Mouse (Mus musculus) retina, postnatal 1 day (tissue): ENCODE data around the gene Mycbpap.

ENCODE experiments used
- DNase-seq: peaks from one replicate; pipeline ENCODE4 v3.0.0-alpha.2; 2012

Gene Mycbpap

DNA sequence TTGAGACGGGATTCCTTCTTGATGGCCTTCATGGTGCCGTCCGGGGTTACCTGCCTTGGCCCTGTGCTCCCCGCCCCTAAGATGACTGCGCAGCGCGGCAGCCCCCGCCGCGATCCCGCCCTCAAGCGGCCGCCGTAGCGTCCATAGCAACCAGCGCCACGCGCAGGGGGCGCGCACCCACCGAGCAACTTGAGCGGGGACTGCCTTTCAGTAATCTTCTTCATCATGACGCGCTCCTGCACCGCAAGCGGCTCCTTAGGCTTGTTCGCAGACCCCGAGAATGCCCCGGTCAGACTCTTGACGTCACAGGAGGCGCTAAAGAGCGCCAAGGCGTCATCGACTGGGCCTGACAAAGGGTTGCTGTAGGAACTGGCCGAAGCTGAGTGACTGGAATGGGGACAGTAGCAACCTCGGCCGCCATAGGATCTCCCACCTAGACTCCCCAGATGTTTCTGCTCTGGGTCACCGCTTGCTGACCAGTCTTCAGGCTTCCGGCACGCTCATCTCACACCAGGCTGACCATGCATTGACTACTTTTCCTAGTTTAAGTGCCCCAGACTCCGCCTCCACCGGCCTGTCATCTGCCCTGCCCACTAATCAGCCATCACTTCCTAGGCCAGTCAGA, at the start of gene Mycbpap:
Gene Mycbpap, minus strand, starts transcription at position 524 of the 625 bp plus-strand sequence.
- DNase-seq = peak; percentile 88

DNA sequence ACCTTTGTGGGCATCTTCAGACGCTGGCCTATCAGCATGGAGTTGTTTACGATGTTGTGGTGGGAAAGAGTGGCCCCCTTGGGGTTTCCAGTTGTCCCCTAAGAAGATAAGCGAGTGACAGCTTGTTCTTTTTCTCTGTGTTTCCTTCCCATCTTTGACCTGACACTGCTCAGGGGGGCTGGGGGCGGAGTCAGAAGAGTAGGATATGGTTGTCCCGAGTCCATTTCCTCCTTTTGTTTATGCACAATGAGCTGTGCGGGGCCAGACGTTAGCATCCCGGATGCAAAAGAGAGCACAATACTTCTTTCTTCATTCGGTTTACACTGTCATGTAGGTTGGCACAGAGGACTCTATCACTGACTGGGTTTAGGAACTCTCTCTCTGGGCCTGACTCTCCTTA, 49.1 kb upstream of the Mycbpap start:
- DNase-seq = peak; percentile 55

DNA sequence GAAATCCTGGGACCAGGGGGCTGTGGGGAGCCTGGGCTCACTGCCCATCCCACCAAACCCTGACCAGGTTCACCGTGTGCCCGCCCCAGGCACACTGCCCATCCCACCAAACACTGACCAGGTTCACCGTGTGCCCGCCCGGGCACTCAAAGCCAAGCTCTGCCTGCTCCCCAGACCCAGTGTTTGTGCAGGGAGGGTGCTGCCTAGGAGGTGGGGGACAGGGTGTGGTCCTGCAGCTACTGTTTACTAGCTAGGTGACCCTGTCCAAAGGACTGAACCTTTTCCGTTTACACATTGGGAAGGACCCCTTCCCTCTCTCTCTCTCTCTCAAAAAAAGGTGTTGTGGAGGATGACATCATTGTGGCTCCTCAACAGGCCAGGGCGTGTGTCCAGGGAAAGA, 45.8 kb upstream of the Mycbpap start:
- DNase-seq = no peak

DNA sequence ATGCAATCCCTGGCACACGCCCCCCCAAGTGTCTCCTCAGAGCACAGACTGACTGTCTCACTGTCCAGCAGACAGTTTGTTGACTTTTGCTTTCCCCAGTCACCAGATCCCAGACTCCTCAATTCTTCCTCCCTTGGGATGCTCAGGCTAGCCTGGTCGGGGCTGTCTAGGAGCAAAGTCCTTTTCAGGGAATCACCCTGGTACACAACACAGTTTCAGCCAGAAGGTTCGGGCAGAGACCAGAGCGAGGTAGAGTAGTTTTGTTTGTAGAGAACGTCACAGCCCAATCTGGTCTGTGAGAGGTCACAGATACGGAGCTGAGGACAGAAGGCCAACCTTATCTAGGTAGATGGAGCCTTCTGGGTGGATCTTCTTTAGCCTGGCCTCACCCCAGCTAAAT, 45.0 kb upstream of the Mycbpap start:
- no peak for DNase-seq

DNA sequence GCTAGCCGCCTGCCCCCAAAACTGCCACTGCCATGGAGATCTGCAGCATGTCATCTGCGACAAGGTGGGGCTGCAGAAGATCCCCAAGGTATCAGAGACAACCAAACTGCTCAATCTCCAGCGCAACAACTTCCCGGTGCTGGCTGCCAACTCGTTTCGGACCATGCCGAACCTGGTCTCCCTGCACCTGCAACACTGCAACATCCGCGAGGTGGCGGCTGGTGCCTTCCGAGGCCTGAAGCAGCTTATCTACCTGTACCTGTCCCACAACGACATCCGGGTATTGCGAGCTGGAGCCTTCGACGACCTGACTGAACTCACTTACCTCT, 43.6 kb upstream of the Mycbpap start:
- DNase-seq = no peak

DNA sequence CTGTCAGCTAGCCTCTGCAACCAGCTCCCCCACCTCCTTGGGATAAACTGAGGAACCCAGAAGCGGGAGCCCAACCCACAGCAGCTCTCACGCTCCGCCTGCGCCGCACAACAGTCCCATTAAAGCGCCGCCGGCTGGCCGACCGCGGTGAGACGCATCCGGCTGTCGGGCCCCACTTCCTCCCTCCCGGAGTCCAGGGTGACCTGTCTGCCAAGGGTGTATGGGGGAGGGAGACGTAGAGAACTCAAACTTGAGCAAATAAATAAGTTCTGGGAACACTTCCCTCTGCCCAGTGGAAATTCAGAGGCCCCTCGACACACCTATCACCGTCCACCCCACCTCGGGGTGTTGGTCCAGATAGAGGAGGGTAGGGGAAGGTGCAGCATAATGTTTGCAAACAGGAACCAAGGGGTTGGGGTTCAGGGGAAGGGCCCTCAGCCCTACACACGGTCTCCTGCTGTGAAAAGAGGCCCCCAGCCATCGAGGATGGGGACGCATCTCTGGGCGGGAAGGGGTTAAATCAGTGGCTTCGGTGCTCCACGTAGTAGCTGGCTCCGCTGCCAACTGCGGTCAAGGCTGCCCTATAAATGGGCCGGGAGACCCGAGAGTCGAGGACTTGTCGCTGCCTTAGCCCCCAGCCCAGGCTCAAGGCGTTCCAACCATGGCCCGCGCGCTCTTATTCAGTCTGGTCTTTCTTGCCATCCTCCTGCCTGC, 43.1 kb upstream of the Mycbpap start, which contains the start of gene Chad:
Gene Chad, plus strand, starts transcription at position 611 of the 714 bp plus-strand sequence.
- DNase-seq = peak; percentile 59

DNA sequence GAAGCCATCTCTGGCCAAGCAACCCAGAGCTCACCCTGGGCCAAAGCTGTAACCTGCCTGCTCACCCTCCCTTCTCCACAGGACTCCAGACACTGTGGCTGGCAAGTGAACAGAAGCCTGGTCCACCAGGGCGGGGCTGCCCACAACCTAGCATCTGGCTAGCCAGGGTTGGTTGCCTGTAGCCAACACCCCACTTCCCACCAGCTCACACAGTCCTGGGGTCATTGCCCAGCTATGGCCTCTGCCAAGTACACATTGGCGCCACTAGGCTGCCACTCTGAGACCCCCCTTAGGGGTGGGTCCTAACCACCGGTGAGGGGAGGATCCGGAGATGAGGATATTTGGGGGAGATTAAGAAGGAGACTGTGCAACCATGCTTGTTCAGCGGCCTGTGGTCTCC, 42.3 kb upstream of the Mycbpap start:
- DNase-seq = no peak

DNA sequence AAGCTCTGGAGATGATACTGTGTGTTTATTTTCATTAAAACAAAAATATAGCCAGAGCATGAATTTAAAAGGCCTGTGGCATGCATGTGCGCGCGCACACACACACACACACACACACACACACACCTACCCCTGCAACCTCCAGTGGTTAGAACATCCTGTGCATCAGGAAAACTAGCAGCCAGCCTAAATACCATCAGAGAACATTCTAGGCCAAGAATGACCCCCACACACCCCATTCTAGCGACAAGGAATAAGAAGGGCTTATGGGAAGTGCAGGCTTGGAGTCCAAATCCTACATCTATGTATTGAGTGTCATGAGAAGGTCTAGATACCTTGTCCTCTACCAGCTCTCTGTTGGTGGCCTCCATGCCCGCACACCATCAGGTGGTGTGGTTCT, 41.8 kb upstream of the Mycbpap start:
- no peak for DNase-seq

DNA sequence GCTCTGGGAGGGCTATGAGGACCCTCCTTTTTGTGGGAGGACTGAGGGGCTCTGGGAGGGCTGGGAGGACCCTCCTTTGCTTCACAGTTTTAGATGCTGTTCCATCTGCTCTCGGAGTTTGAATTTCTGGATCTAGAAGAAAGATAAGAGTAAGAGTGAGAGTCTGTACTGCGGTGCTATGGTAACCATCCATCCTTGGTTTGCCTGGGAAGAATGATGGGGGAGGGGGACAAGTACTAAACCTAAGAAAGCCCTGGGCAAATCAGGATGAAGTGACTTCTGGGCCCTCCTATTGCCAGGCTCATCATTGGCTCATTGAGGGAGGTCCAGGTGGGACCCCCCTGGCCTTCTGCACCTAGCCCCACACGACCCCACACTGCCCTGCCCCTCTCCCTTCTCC, 36.7 kb upstream of the Mycbpap start:
- DNase-seq = no peak

DNA sequence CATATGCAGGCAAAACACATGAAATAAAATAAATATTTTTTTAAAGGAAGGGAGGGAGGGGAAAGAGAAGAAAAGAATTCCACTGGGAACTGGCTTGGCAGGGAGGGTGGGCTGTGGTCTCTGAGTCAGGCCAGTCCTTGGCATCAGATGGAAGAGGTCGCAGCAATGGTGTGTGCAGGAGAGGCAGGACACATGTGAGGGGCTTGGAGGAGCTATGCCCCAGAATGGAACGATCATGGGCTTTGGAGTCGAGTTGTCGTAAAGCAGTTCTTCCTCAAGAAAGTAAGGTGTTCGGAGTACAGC, 28.9 kb upstream of the Mycbpap start:
- no peak for DNase-seq

DNA sequence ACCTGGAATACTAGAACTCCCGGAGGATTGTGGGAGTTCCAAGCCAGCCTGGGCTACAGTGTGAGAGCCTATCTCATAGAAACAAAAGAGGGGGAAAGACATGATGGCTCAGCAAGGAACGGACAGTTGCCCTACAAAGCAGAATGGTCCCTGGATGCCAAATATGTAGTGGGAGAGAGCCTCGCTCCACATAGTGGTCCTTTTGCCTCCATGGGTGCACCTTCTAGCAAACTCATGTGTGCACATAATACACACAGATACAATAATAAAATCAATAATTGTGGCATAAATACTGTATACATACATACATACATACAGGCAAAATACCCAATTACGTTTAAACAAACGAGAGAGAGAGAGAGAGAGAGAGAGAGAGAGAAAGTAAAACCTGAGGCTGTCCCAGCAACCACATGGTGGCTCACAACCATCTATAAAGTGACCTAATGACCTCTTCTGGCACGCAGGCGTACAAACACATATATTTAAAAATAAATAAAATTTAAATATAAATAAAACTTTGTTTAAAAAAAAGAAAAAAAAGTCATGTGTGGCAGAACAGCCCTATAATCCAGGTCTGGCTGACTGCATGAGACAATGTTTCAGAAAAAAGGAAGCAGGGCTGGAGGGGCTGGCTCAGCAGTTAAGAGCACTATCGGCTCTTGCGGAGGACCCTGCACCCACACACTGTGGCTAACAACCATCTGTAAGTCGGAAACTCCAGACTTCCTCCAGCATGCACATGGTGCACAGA, 28.3 kb upstream of the Mycbpap start:
- DNase-seq = no peak

DNA sequence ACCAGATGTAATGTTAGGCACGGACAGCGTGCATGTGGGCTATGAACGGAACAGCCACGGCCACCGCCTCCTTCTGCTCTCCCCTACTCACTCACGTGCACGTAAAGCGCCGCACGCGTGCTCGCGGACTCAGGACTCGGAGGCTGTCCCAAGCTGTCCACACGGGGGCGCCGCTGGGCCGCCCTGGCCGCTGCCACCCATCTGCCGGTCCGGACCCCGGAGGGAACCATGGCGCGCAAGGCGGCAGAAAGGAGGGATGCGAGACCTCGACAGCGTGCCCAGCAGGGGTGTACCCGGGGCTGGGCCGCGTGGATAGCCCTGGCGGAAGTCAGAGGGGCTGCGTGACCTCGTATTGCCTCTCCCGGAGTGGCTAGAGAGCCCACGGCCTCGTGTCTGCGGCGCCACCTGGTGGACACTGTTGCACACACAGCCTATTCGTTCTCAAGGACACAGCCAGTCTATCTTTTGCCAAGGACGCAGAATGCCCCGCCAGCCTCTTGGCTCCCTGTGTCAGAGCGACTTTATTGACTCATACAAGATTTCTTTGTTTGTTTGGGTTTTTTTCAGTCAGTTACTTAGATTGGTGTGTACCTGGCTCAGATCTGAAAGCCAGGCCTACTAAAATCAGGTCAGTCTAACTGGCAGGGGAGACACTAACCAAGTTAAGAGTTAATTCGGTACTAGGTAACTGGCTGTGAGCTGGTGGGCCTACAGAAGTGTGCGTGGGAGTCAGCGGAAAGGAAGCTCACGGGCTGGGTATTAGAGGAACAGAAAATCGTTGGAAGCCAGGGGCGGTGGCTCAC, 27.5 kb upstream of the Mycbpap start, which contains the start of gene Rsad1:
Gene Rsad1, minus strand, starts transcription at position 368 of the 803 bp plus-strand sequence.
- DNase-seq = peak; percentile 97

DNA sequence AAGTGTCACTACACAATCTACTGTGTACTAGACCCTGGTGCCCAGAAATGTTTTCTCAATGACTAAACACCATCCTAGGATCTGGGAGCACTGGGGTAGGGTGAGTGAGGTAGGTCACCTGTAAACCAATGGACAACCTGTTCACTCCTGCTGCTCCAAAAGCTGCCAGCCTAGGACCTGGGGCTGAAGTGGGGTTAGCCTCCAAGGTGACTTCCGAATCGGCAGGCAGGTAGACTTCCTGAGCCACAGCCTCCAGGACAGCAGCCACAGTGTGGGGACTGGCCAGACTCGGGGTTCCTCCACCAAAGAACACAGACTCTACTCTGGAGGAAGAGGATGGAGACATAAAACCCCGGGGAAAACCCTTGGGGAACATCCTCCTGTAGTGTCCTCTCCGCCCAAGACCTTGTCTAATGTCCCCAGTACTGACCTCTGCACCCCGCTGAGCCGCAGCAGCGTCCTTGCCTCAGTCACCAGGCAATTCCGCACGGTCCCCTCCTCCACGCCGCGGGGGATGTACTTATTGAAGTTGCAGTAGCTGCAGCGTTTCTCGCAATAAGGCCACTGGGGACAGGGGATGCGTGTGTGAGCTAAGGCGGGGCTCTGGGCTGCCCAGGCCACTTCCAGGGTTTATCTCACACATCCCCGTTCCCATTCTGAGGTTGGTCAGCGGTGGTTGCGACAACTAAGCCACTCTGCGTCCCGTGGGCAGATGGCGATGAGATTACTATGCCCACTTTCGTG, 26.7 kb upstream of the Mycbpap start:
- DNase-seq = peak; percentile 74

DNA sequence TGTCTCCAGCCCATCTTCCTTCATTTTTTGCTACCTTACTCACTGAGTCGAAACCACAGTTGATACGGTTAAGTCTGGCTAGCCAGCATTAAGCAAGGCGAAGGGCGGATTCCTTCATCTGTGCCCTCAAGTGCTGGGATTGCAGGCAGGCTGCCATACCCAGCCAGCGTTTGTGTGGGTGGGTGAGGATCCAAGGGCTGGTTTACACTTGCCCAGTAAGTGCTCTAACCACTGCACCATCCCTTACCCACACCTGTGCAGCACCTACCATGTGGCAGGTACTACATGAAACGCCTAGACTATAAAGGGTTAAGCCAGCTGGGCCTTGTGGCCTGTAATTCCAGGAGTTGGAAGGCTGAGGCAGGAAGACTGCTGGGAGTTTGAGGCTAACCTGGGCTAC, 25.7 kb upstream of the Mycbpap start:
- DNase-seq = no peak

DNA sequence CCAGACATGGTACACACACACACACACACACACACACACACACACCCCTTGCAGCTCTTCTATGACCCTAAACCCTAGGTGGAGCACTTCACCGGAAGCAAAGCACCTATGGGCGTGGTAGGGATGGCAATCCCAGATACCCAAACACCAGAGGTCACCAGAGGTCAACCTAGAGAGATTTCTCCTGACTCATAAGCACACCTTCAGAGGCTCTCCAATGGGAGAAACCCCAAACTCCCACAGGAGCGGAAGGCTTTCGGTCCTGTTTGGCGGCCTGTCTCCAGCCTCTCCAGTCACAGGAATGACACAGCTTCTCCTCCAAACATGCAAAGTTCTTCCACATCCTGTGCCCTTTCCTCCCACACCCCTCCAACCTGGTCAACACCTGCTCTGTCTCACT, 24.8 kb upstream of the Mycbpap start:
- DNase-seq = no peak

DNA sequence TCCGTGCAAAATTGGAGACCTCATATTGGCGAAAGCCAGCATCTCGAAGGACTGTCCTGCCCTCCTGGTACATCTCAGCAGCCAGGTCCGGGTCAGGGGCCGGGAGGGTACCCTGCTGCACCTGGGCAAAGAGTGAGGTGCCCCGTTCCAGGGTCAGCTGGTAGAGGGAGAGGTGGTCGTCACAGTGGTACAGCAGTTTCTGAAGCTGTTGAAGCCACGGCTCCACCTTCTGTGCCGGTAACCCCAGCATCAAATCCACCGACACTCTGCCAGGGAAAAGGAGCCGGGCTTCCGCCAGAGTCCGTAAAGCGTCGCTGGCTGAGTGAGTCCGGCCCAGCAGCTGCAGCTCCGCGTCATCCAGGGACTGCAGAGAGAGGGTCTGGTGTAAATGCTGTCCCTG, 22.9 kb upstream of the Mycbpap start:
- DNase-seq = peak; percentile 27

DNA sequence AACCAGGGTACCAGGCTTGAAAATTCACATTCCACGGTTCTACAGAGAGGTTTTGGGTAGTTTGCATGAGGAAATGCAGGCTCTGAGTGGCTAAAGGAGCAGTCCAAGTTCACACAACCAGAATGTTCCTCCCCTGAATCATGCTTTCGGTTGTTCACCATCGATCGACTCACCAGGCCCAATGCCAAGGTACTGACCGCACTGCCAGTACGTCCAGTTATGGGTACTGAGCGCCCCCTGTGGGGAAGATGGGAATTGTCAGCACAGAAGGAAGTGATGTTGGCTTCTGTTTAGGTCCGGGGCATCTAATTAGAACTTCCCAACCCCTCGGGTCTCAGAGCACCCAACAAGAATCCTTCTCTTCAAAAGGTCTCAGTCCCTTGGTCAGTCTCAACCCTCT, 22.4 kb upstream of the Mycbpap start:
- DNase-seq = peak; percentile 83

DNA sequence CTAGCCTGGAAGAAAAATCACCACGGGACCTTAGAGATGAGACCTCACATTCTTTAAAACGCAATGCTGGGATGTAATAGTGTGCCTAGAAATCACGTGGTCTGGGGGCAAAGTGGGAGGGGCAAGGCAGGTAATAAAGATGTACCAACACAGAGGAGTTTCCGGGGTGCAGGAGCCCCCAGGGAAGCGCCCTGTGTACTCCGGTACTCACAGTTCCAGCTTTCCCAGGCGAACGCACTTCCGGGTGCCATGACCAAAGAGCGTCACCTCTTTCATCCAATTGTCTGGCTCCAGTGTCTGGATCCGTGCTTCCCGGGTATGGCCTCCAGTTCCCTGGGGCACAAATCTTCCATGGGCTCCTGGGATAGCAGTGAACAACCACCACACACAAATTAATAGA, 21.8 kb upstream of the Mycbpap start:
- DNase-seq = no peak

DNA sequence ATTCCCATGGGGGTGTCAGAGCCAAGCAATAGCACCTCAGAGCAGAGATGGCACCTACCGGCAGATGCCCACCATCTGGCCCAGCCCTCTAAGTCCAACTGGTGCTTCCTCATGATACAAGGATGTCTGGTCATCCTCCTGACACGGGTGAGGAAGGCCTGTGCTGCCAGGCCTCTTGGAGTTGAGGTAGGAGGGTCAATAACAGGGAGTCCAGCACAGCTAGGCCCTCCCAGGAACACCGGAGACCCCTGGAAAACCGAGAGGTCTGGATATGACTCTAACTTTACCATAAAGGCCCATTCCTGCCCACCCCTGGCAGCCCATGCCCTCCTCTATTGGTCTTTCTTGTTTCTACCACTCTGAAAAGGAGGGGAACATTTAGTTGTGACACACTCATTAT, 20.9 kb upstream of the Mycbpap start:
- DNase-seq = no peak

DNA sequence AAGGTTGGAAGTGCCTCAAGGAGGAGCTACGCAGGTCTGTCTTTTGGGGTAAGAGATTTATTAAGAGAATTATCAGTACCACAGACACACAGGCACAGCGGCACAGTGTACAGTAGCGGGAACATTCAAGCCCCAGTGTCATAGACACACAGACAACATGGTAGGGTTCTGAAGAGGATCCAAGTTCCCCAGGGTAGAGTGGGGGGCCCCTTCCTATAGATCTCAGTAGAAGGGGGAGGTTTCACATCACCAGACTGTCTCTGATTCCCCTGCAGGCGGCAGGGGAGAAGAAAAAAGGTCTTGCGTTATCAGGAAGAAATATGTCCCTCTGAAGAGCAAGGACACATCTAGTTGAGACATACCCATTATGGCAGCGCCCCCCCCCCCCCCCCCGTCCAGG, 18.2 kb upstream of the Mycbpap start:
- no peak for DNase-seq

DNA sequence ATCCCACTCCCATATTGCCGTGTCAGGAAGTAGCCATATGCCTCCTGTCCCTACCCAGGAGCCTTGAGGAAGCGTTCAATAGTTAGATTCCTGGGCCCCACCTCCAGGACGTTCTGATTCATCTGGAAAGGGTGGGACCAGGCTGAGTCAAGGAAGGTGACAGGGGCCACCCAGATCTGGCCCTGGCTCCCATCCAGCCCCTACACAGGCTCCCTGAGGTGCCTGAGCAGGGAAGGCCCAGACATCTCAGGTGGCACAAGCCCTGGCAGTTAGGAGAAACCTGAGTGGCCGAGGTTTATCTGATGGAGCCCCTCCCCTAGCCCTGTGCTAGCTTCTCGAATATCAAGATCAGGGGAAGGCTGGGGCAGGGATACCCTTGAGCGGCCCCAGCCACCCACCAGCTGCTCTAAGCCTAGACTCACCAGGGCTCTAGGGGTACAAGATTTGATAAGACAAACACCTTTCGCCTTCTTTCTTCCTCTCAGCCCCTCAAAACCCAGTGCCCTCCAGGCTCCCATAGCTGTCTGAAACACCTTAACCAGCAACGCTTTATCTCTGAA, 17.3 kb upstream of the Mycbpap start:
- DNase-seq = no peak

DNA sequence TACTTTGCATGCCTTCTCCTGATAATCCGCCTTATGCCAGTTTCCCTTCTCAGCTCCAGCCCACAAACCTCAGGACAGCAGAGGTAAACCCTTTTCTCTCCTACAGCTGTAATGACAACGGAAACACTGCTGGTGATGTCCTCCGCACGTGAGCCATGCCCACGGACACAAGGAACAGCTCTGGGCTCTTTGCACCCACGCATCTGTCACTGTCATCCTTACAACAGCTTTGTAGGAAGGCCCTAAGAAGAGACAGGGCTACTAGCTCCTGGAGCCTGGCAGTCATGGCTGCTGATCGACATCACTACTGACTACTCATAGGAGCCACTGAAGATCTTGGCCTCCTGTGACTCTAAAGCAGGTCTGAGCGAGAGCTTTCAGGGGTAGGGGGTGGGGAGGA, 11.6 kb upstream of the Mycbpap start:
- DNase-seq = no peak
